Mouse (Mus musculus) thymus, postnatal 0 days (tissue): ENCODE measurements at regions not wholly inside any gene's neighbourhood (a gene's known extent, or its start where the extent isn't known, plus 50 kb on each side); places are given as distances from the start of the nearest gene placed in this dataset.

Source experiments
- DNase-seq: peaks from one replicate; pipeline ENCODE4 v3.0.0-alpha.2; 2015; ENCODE audit warnings: low spot score

GRCm38 (mm10) chr15:26469901-26470383 lies 161.1 kb downstream of the March11 start:
- DNase-seq: peak; percentile 19

GRCm38 (mm10) chr15:26487378-26487777 lies 178.5 kb downstream of the March11 start:
- DNase-seq: no peak
